Mouse (Mus musculus): ENCODE results near the gene Kcnk7.

The Kcnk7 gene

GRCm38 (mm10) chr19:5749476-5749875 is 45.3 kb downstream of the Kcnk7 start:
- no peak for DNase-seq (ENCODE audit: low spot score in 2 of 2)

- no peak for DNase-seq (ENCODE audit: low spot score in 2 of 2)
Observed at GRCm38 (mm10) chr19:5750951-5751350, 46.8 kb downstream of the Kcnk7 start.

GRCm38 (mm10) chr19:5751742-5752141 is 47.6 kb downstream of the Kcnk7 start:
- no peak for DNase-seq (ENCODE audit: low spot score in 2 of 2)

- no peak for DNase-seq (ENCODE audit: low spot score in 2 of 2)
Observed at GRCm38 (mm10) chr19:5756321-5756985, 52.3 kb downstream of the Kcnk7 start.

All from spleen, postnatal 36 days (tissue).